Mouse (Mus musculus) thymus, adult 2 months (tissue): Measurements from ENCODE around the gene Gm17509.

ENCODE experiments used
- CTCF ChIP-seq: fragments of 200-500 bp; IDR thresholded peaks from 2 replicates; pipeline ENCODE4 v1.5.1; 2012; ENCODE audit warnings: mild to moderate bottlenecking, control low read depth, low read length, moderate library complexity, borderline replicate concordance; ENCODE audit not compliant: control insufficient read depth, poor library complexity, insufficient read depth; ENCODE audit errors: extremely low read depth
- POLR2A ChIP-seq: fragments of 200-500 bp; IDR thresholded peaks from 2 replicates; pipeline ENCODE4 v1.6.1; 2012; ENCODE audit warnings: mild to moderate bottlenecking, low read length, control low read depth, moderate library complexity; ENCODE audit not compliant: control insufficient read depth, poor library complexity, insufficient read depth; ENCODE audit errors: extremely low read depth

DNA sequence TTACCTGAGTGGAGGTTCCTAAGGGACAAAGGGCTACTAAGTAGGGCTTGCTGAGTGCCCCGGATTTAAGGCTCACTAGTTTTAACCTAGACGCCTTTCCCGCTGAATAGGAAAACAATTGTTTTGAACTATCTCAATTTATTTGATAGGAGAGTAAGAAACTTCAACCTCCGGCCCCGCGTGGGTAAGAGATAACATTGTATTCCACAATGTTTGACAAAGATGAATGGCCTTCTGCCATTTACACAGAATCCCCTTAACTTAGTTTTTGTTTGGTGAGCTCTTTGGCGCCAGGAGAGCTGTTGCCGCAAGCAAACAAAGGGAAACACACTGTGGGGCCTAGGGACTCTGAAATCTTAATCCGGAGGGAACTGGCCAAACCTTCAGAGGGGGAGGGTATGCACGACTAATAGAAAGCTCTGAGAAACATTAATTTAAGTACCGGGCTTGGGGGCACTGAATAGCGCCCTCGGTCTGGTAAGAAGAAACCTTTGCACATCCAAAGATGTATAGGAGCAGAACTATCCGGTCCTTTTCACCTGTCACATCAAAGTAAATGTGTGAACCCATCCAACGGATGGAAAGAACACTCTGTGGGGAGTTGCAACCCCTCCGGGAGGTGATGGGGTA lies 889 bp downstream of the Gm17509 start:
- TF ChIP-seq POLR2A (no peak), CTCF (no peak)
